Mouse (Mus musculus) neural tube, embryonic 12.5 days (tissue): ENCODE data around the gene Lrp2bp. TPM values are rescaled to one million over a fixed set of nuclear protein-coding genes. Genes with fewer than 3 reads are reported as not detected.

Experiments used
- ATAC-seq: fragments of 200-750 bp; cut with Nextera tagmentation; 2 replicates; pipeline ENCODE4 v1.8.0; 2017; ENCODE audit warnings: low read depth, mild to moderate bottlenecking, moderate TSS enrichment, moderate library complexity; ENCODE audit not compliant: low FRiP score
- H3K27ac ChIP-seq: fragments of 300-500 bp; sonication (generic); 2 replicates; pipeline ENCODE4 v1.5.1; 2016
- H3K27me3 ChIP-seq: fragments of 300-500 bp; sonication (generic); replicated peaks from 2 replicates; pipeline ENCODE4 v1.6.1; 2016; ENCODE audit warnings: mild to moderate bottlenecking
- H3K36me3 ChIP-seq: fragments of 300-500 bp; sonication (generic); 2 replicates; pipeline ENCODE4 v1.6.1; 2016; ENCODE audit warnings: mild to moderate bottlenecking
- H3K4me1 ChIP-seq: fragments of 300-500 bp; sonication (generic); 2 replicates; pipeline ENCODE4 v1.6.1; 2016
- H3K4me2 ChIP-seq: fragments of 300-500 bp; sonication (generic); replicated peaks from 2 replicates; pipeline ENCODE4 v1.6.1; 2016; ENCODE audit warnings: mild to moderate bottlenecking
- H3K4me3 ChIP-seq: fragments of 300-500 bp; sonication (generic); 2 replicates; pipeline ENCODE4 v1.5.1; 2016
- H3K9ac ChIP-seq: fragments of 300-500 bp; sonication (generic); 2 replicates; pipeline ENCODE4 v1.6.1; 2016; ENCODE audit warnings: mild to moderate bottlenecking
- H3K9me3 ChIP-seq: fragments of 300-500 bp; sonication (generic); 2 replicates; pipeline ENCODE4 v1.6.1; 2016; ENCODE audit warnings: mild to moderate bottlenecking
- WGBS: fragments of 180-500 bp; shearing (Covaris S2); methylation state at CpG from one replicate; pipeline ENCODE4 v1.1.7; 2016; 5-methylcytosine and 5-hydroxymethylcytosine counted together
- polyA plus RNA-seq: library from polyadenylated mRNA; unstranded; fragments of >200 nt; fragmentation: Nextera tagmentation; extraction: Ambion mirVana; gene quantifications from 2 replicates; pipeline ENCODE4 v1.2.1, GENCODE M21; 2016

The Lrp2bp gene
- polyA plus RNA-seq, 1 experiment from 2014 or later = 0.09 TPM

- no peaks in the 10 kb centered on the region for H3K27me3 ChIP-seq
- no peaks in the 10 kb centered on the region for H3K4me1 ChIP-seq
- H3K36me3 ChIP-seq = peaks cover 13% of the 10 kb centered on the region
- no peak overlapping the region for H3K27ac ChIP-seq
- ATAC-seq = no peak
- no peak overlapping the region for H3K4me3 ChIP-seq
- 65% methylated on average over 13 of the region's 13 CpGs for WGBS
- no peak overlapping the region for H3K9ac ChIP-seq
- no peaks in the 10 kb centered on the region for H3K9me3 ChIP-seq
- H3K4me2 ChIP-seq = no peak overlapping the region
These were observed 41.2 kb downstream of the Lrp2bp start for GRCm38 (mm10) chr8:46040260-46040659.

- Histone ChIP-seq H3K4me3 (no peak overlapping the region), H3K27me3 (no peaks in the 10 kb centered on the region), H3K9ac (no peak overlapping the region), H3K36me3 (no peaks in the 10 kb centered on the region), H3K27ac (no peak overlapping the region), H3K4me2 (no peak overlapping the region), H3K4me1 (no peaks in the 10 kb centered on the region), H3K9me3 (no peaks in the 10 kb centered on the region)
- 91% methylated on average over 5 of the region's 5 CpGs for WGBS
- ATAC-seq = no peak
These were observed 73.7 kb downstream of the Lrp2bp start for GRCm38 (mm10) chr8:46072798-46073197.

DNA sequence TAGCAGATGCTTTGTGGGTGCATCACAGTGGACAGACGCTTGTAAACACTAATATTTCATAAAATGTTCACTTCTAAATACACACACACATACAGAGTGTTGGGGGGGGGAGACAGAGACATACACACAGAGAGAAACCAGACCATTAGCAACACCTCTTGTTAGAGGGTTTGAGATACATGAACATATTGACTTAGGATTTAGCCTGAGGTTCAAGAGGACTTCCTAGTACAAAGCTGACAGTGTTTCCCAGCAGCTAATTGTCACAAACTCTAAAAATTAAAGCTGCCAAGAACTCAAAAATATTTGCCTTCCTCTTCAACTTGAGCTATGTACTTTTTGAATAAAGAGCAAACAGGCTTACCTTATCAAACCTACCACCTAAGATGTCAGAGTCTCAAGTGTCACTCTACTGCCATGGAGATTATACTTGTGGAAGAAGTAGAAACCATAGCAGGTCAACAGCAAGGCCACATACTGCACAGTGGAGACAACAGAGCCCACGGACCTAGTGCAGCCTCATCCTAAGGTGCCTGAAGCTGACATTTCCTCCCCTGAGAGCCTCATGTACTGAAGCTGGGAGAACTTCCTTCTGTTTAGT lies 74.5 kb downstream of the Lrp2bp start:
- no peaks in the 10 kb centered on the region for H3K9me3 ChIP-seq
- 88% methylated on average over 2 of the region's 2 CpGs for WGBS
- H3K9ac ChIP-seq = no peak overlapping the region
- no peak for ATAC-seq
- H3K36me3 ChIP-seq = peaks cover 4% of the 10 kb centered on the region; the same call in 1 of the 2 replicates
- H3K4me3 ChIP-seq = no peak overlapping the region
- H3K27me3 ChIP-seq = no peaks in the 10 kb centered on the region
- no peak overlapping the region for H3K27ac ChIP-seq
- H3K4me1 ChIP-seq = no peaks in the 10 kb centered on the region
- H3K4me2 ChIP-seq = no peak overlapping the region

- H3K4me3 ChIP-seq = no peak overlapping the region
- 94% methylated on average over 5 of the region's 5 CpGs for WGBS
- ATAC-seq = no peak
- H3K27me3 ChIP-seq = no peaks in the 10 kb centered on the region
- no peak overlapping the region for H3K9ac ChIP-seq
- H3K4me2 ChIP-seq = no peak overlapping the region
- no peaks in the 10 kb centered on the region for H3K4me1 ChIP-seq
- H3K9me3 ChIP-seq = no peaks in the 10 kb centered on the region
- H3K27ac ChIP-seq = no peak overlapping the region
- peaks cover 8% of the 10 kb centered on the region; the same call in 1 of the 2 replicates for H3K36me3 ChIP-seq
These were observed 76.1 kb downstream of the Lrp2bp start for GRCm38 (mm10) chr8:46075223-46075622.

- Histone ChIP-seq H3K9ac (no peak overlapping the region), H3K36me3 (peaks cover 8% of the 10 kb centered on the region; the same call in 1 of the 2 replicates), H3K4me1 (no peaks in the 10 kb centered on the region), H3K4me2 (no peak overlapping the region), H3K9me3 (no peaks in the 10 kb centered on the region), H3K27me3 (no peaks in the 10 kb centered on the region), H3K27ac (no peak overlapping the region), H3K4me3 (no peak overlapping the region)
- ATAC-seq = no peak
- 86% methylated on average over 6 of the region's 6 CpGs for WGBS
These were observed 79.8 kb downstream of the Lrp2bp start for GRCm38 (mm10) chr8:46078866-46079265.

Other genes with a start within 250 kb of the Lrp2bp start
- 13.1 and 14.0 TPM in 2 replicates for gene Pdlim3, start 113.8 kb upstream of the Lrp2bp start, polyA plus RNA-seq
- 0.11 TPM in 1 of 2 replicates, not detected in the other for gene Ccdc110, start 64.7 kb upstream of the Lrp2bp start, polyA plus RNA-seq
- gene 1700029J07Rik, start 24.1 kb upstream of the Lrp2bp start, polyA plus RNA-seq = 3.3 and 3.7 TPM in 2 replicates
- 55.8 and 61.4 TPM in 2 replicates for gene Ufsp2, start 23.8 kb upstream of the Lrp2bp start, polyA plus RNA-seq
- 18.5 and 23.5 TPM in 2 replicates for gene Ankrd37, start 6.4 kb downstream of the Lrp2bp start, polyA plus RNA-seq
- gene Cfap97, start 152.5 kb downstream of the Lrp2bp start, polyA plus RNA-seq = 21.2 and 23.1 TPM in 2 replicates
- 6.7 and 9.1 TPM in 2 replicates for gene Snx25, start 152.9 kb downstream of the Lrp2bp start, polyA plus RNA-seq
- 612 and 635 TPM in 2 replicates for gene Slc25a4, start 212.0 kb downstream of the Lrp2bp start, polyA plus RNA-seq